Mouse (Mus musculus): ENCODE data around the gene Myadm. TPM values are rescaled to one million over a fixed set of nuclear protein-coding genes. Genes with fewer than 3 reads are reported as not detected.

Gene Myadm
- polyA plus RNA-seq, 1 experiment from 2014 or later, result 170 TPM

- Histone ChIP-seq H3K9ac (ENCODE audit: low read length) (no peak overlapping the region), H3K4me3 (replicated peaks; ENCODE audit: low read length) (no peak overlapping the region), H3K9me3 (replicated peaks; ENCODE audit: control insufficient read depth, low read length) (no peaks in the 10 kb centered on the region), H3K36me3 (ENCODE audit: control insufficient read depth, insufficient read depth, low read length) (no peaks in the 10 kb centered on the region), H3K27me3 (ENCODE audit: control insufficient read depth, insufficient read depth, low read length) (no peaks in the 10 kb centered on the region), H3K27ac (ENCODE audit: low read length) (no peak overlapping the region), H3K4me2 (ENCODE audit: low read depth, low read length) (no peak overlapping the region), H3K4me1 (ENCODE audit: control insufficient read depth, insufficient read depth, low read length) (no peaks in the 10 kb centered on the region)
- ATAC-seq (ENCODE audit: insufficient read depth, low FRiP score), result no peak
- 84% methylated on average over 11 of the region's 11 CpGs for WGBS
These were observed 50.1 kb downstream of the Myadm start for GRCm38 (mm10) chr7:3339010-3339409.

- H3K4me3 ChIP-seq (replicated peaks; ENCODE audit: low read length), result no peak overlapping the region
- no peak for ATAC-seq (ENCODE audit: insufficient read depth, low FRiP score)
- H3K27ac ChIP-seq (ENCODE audit: low read length), result no peak overlapping the region
- H3K4me2 ChIP-seq (ENCODE audit: low read depth, low read length), result no peak overlapping the region
- 93% methylated on average over 3 of the region's 3 CpGs for WGBS
- no peaks in the 10 kb centered on the region for H3K4me1 ChIP-seq (ENCODE audit: control insufficient read depth, insufficient read depth, low read length)
- no peaks in the 10 kb centered on the region for H3K36me3 ChIP-seq (ENCODE audit: control insufficient read depth, insufficient read depth, low read length)
- H3K9me3 ChIP-seq (replicated peaks; ENCODE audit: control insufficient read depth, low read length), result no peaks in the 10 kb centered on the region
- no peaks in the 10 kb centered on the region for H3K27me3 ChIP-seq (ENCODE audit: control insufficient read depth, insufficient read depth, low read length)
- H3K9ac ChIP-seq (ENCODE audit: low read length), result no peak overlapping the region
These were observed 55.0 kb downstream of the Myadm start for GRCm38 (mm10) chr7:3343861-3344260.

GRCm38 (mm10) chr7:3345301-3345700 is 56.4 kb downstream of the Myadm start:
- Histone ChIP-seq H3K4me3 (replicated peaks; ENCODE audit: low read length) (no peak overlapping the region), H3K9ac (ENCODE audit: low read length) (no peak overlapping the region), H3K9me3 (replicated peaks; ENCODE audit: control insufficient read depth, low read length) (no peaks in the 10 kb centered on the region), H3K27me3 (ENCODE audit: control insufficient read depth, insufficient read depth, low read length) (no peaks in the 10 kb centered on the region), H3K27ac (ENCODE audit: low read length) (no peak overlapping the region), H3K4me1 (ENCODE audit: control insufficient read depth, insufficient read depth, low read length) (no peaks in the 10 kb centered on the region), H3K4me2 (ENCODE audit: low read depth, low read length) (no peak overlapping the region), H3K36me3 (ENCODE audit: control insufficient read depth, insufficient read depth, low read length) (no peaks in the 10 kb centered on the region)
- ATAC-seq (ENCODE audit: insufficient read depth, low FRiP score), result no peak
- 91% methylated on average over 3 of the region's 3 CpGs for WGBS

- Histone ChIP-seq H3K4me3 (replicated peaks; ENCODE audit: low read length) (no peak overlapping the region), H3K36me3 (ENCODE audit: control insufficient read depth, insufficient read depth, low read length) (no peaks in the 10 kb centered on the region), H3K27me3 (ENCODE audit: control insufficient read depth, insufficient read depth, low read length) (no peaks in the 10 kb centered on the region), H3K9ac (ENCODE audit: low read length) (no peak overlapping the region), H3K4me1 (ENCODE audit: control insufficient read depth, insufficient read depth, low read length) (no peaks in the 10 kb centered on the region), H3K27ac (ENCODE audit: low read length) (no peak overlapping the region), H3K9me3 (replicated peaks; ENCODE audit: control insufficient read depth, low read length) (no peaks in the 10 kb centered on the region), H3K4me2 (ENCODE audit: low read depth, low read length) (no peak overlapping the region)
- 66% methylated on average over 20 of the region's 20 CpGs for WGBS
- ATAC-seq (ENCODE audit: insufficient read depth, low FRiP score), result no peak
These were observed 58.7 kb downstream of the Myadm start for GRCm38 (mm10) chr7:3347366-3348287.

GRCm38 (mm10) chr7:3348326-3348725 is 59.4 kb downstream of the Myadm start:
- Histone ChIP-seq H3K36me3 (ENCODE audit: control insufficient read depth, insufficient read depth, low read length) (no peaks in the 10 kb centered on the region), H3K4me2 (ENCODE audit: low read depth, low read length) (no peak overlapping the region), H3K4me1 (ENCODE audit: control insufficient read depth, insufficient read depth, low read length) (no peaks in the 10 kb centered on the region), H3K27me3 (ENCODE audit: control insufficient read depth, insufficient read depth, low read length) (no peaks in the 10 kb centered on the region), H3K9ac (ENCODE audit: low read length) (no peak overlapping the region), H3K9me3 (replicated peaks; ENCODE audit: control insufficient read depth, low read length) (no peaks in the 10 kb centered on the region), H3K27ac (ENCODE audit: low read length) (no peak overlapping the region), H3K4me3 (replicated peaks; ENCODE audit: low read length) (no peak overlapping the region)
- no peak for ATAC-seq (ENCODE audit: insufficient read depth, low FRiP score)
- 76% methylated on average over 5 of the region's 5 CpGs for WGBS

- H3K4me3 ChIP-seq (replicated peaks; ENCODE audit: low read length), result no peak overlapping the region
- no peak overlapping the region for H3K4me2 ChIP-seq (ENCODE audit: low read depth, low read length)
- no peak overlapping the region for H3K9ac ChIP-seq (ENCODE audit: low read length)
- no peak for ATAC-seq (ENCODE audit: insufficient read depth, low FRiP score)
- H3K9me3 ChIP-seq (replicated peaks; ENCODE audit: control insufficient read depth, low read length), result no peaks in the 10 kb centered on the region
- no peaks in the 10 kb centered on the region for H3K4me1 ChIP-seq (ENCODE audit: control insufficient read depth, insufficient read depth, low read length)
- WGBS, result 85% methylated on average over 9 of the region's 9 CpGs
- H3K36me3 ChIP-seq (ENCODE audit: control insufficient read depth, insufficient read depth, low read length), result no peaks in the 10 kb centered on the region
- no peaks in the 10 kb centered on the region for H3K27me3 ChIP-seq (ENCODE audit: control insufficient read depth, insufficient read depth, low read length)
- H3K27ac ChIP-seq (ENCODE audit: low read length), result no peak overlapping the region
These were observed 60.9 kb downstream of the Myadm start for GRCm38 (mm10) chr7:3349775-3350174.

Other genes starting within 250 kb of the Myadm start
- 0.12 TPM in 1 of 2 replicates, not detected in the other for gene AU018091, start 119.9 kb upstream of the Myadm start, polyA plus RNA-seq (2015; fragmentation: Nextera tagmentation; extraction: Ambion mirVana)
- 0.05 and 0.15 TPM in 2 replicates for gene Nlrp12, start 39.3 kb upstream of the Myadm start, polyA plus RNA-seq (2015; fragmentation: Nextera tagmentation; extraction: Ambion mirVana)
- gene Prkcg, start 99 bp downstream of the Myadm start, polyA plus RNA-seq (2015; fragmentation: Nextera tagmentation; extraction: Ambion mirVana), result 0.32 and 1.1 TPM in 2 replicates
- gene Cacng7, start 43.9 kb downstream of the Myadm start, polyA plus RNA-seq (2015; fragmentation: Nextera tagmentation; extraction: Ambion mirVana), result 0.96 and 1.4 TPM in 2 replicates
- gene Cacng8, start 101.6 kb downstream of the Myadm start, polyA plus RNA-seq (2015; fragmentation: Nextera tagmentation; extraction: Ambion mirVana), result 0.74 and 1.1 TPM in 2 replicates
- 0.19 and 3.0 TPM in 2 replicates for gene Cacng6, start 135.1 kb downstream of the Myadm start, polyA plus RNA-seq (2015; fragmentation: Nextera tagmentation; extraction: Ambion mirVana)
- 0.47 and 0.49 TPM in 2 replicates for gene Tarm1, start 213.5 kb downstream of the Myadm start, polyA plus RNA-seq (2015; fragmentation: Nextera tagmentation; extraction: Ambion mirVana)